Mouse (Mus musculus) frontal cortex, adult 2 months (tissue): Measurements from ENCODE around the gene Naga. TPM values are rescaled to one million over a fixed set of nuclear protein-coding genes. Genes with fewer than 3 reads are reported as not detected.

Experiments used
- DNase-seq, 2 experiments: peaks; one replicate each; pipeline ENCODE4 v3.0.0; 2022; ENCODE audit warnings: low spot score in 1 of 2; ENCODE audit errors: extremely low spot score in 1 of 2
- polyA plus RNA-seq: library from polyadenylated mRNA; depleted of rRNA; stranded (reverse); fragments of >200 nt; gene quantifications from 2 replicates; pipeline ENCODE4 v1.2.3, GENCODE M21; 2012

Gene Naga
- polyA plus RNA-seq, 1 experiment = 53.4 TPM

GRCm38 (mm10) chr15:82358431-82359260 is 19.9 kb upstream of the Naga start:
- DNase-seq = no peak

- DNase-seq = peak; percentile 95 to 98
These were observed 15.6 kb upstream of the Naga start, which contains the start of gene Ndufa6 for GRCm38 (mm10) chr15:82354126-82354945. Gene Ndufa6 (minus strand): TSS chr15:82354322.

- no peak for DNase-seq
These were observed 15.0 kb upstream of the Naga start for GRCm38 (mm10) chr15:82353745-82354113.

GRCm38 (mm10) chr15:82353078-82353744 is 14.5 kb upstream of the Naga start:
- peak in 1 of 2 experiments; percentile 33 for DNase-seq

GRCm38 (mm10) chr15:82351480-82351879 is 12.8 kb upstream of the Naga start:
- no peak for DNase-seq

GRCm38 (mm10) chr15:82350349-82350748 is 11.6 kb upstream of the Naga start:
- DNase-seq = no peak

- no peak for DNase-seq
These were observed 10.2 kb upstream of the Naga start for GRCm38 (mm10) chr15:82348999-82349341.

- DNase-seq = no peak
These were observed 9.7 kb upstream of the Naga start for GRCm38 (mm10) chr15:82348258-82348998.

GRCm38 (mm10) chr15:82347852-82348251 is 9.1 kb upstream of the Naga start:
- no peak for DNase-seq

- no peak for DNase-seq
These were observed 8.6 kb upstream of the Naga start for GRCm38 (mm10) chr15:82347303-82347676.

GRCm38 (mm10) chr15:82346580-82347302 is 8.0 kb upstream of the Naga start:
- DNase-seq = no peak

GRCm38 (mm10) chr15:82345820-82346470 is 7.2 kb upstream of the Naga start:
- peak; percentile 97 to 99 for DNase-seq

- DNase-seq = no peak
These were observed 6.2 kb upstream of the Naga start for GRCm38 (mm10) chr15:82344971-82345370.

- no peak for DNase-seq
These were observed 4.9 kb upstream of the Naga start for GRCm38 (mm10) chr15:82343368-82344287.

- no peak for DNase-seq
These were observed 3.8 kb upstream of the Naga start for GRCm38 (mm10) chr15:82342543-82342935.

- no peak for DNase-seq
These were observed 3.2 kb upstream of the Naga start for GRCm38 (mm10) chr15:82341675-82342542.

GRCm38 (mm10) chr15:82341036-82341501 is 2.3 kb upstream of the Naga start:
- DNase-seq = no peak
